Mouse (Mus musculus) C2C12 (cell line): Measurements from ENCODE around the gene Usp39.

Experiments
- CEBPB ChIP-seq: IDR thresholded peaks from one replicate; pipeline ENCODE4 v1.6.1; 2011; ENCODE audit warnings: low read depth, mild to moderate bottlenecking, control low read depth, moderate library complexity
- CTCF ChIP-seq: IDR thresholded peaks from one replicate; pipeline ENCODE4 v1.5.1; 2011; ENCODE audit not compliant: control insufficient read depth, insufficient read depth, insufficient read length
- MAX ChIP-seq: IDR thresholded peaks from one replicate; pipeline ENCODE4 v1.6.1; 2011; ENCODE audit warnings: mild to moderate bottlenecking, control low read depth
- MYOG ChIP-seq: IDR thresholded peaks from one replicate; pipeline ENCODE4 v1.6.1; 2011; ENCODE audit not compliant: control insufficient read depth, insufficient read length; ENCODE audit errors: extremely low read depth

GRCm38 (mm10) chr6:72277508-72278166 is 67.3 kb downstream of the Usp39 start:
- TF ChIP-seq CTCF (no peak), MAX (no peak), MYOG (no peak), CEBPB (no peak)
